Mouse (Mus musculus): Measurements from ENCODE around the gene Tbrg4.

- no peak for TF ChIP-seq CTCF (IDR thresholded peaks at IDR 0.05 in 2 of 3, conservative IDR thresholded peaks at IDR 0.05 in 1 of 3; ENCODE audit: control insufficient read depth in 1 of 3, insufficient read depth in 1 of 3, low read depth in 2 of 3, low read length in 3 of 3, poor library complexity in 1 of 3, severe bottlenecking in 1 of 3)
- TF ChIP-seq GATA1 (IDR thresholded peaks at IDR 0.05; ENCODE audit: low read depth, low read length) = no peak
- no peak for TF ChIP-seq POLR2A (IDR thresholded peaks at IDR 0.05; ENCODE audit: control insufficient read depth in 1 of 2, insufficient read depth in 1 of 2, low read depth in 1 of 2, low read length in 2 of 2, poor library complexity in 1 of 2)
- no peak for TF ChIP-seq KAT2A (conservative IDR thresholded peaks at IDR 0.05; ENCODE audit: low read depth, low read length)
These were observed 37.6 kb downstream of the Tbrg4 start for GRCm38 (mm10) chr11:6588295-6588694.
